In the genomic region with DNA sequence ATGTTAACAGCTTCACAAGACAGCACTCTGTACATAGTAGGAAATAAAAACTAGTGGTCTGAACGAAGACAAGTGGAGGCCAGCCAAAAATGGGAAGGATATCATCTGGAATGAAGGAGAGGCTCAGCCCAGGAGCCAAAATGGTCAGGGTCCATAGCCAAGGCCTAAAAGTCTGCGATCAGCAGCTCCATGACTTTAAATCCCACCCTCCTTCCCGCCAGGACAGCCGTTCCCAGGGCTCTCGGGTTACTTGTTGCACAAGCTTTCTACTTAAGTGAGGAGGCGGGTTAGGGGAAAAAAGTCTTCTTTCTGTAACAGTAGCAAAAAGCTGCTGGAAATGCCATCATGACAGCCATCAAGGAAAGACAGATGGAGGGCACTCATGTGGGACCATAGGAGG, we compare ENCODE assay signal across 10 mouse cellular contexts. TPM values are rescaled to one million over a fixed set of nuclear protein-coding genes. Genes with fewer than 3 reads are reported as not detected.
A peak's percentile ranks its signal among the peaks of the same experiment; 100 is the strongest.
DNase-seq lines count a peak whose midpoint lies in the region; ATAC-seq and TF ChIP-seq lines count a peak whose summit lies in the region.
"Had no signal": no experiment of that assay in that cellular context is flagged by ENCODE, and none has a peak within 500 bp of the region (broad histone marks: within the 10 kb centered on the region; RNA-seq: fewer than 3 reads in every experiment).

No protein-coding gene starts in this region.

- peak overlapping the region; percentile 71 for H3K27ac ChIP-seq in lung, embryonic 15.5 days
- no peak overlapping the region for H3K27ac ChIP-seq in midbrain, embryonic 13.5 days
- H3K27ac ChIP-seq: midbrain, embryonic 12.5 days had no signal

- H3K4me1 ChIP-seq in lung, embryonic 15.5 days = peaks cover 17% of the 10 kb centered on the region; the same call in 1 of the 2 replicates
- no peaks in the 10 kb centered on the region for H3K4me1 ChIP-seq in midbrain, embryonic 13.5 days (replicated peaks)

- peaks cover 96% of the 10 kb centered on the region for H3K36me3 ChIP-seq in lung, embryonic 15.5 days
- H3K36me3 ChIP-seq in midbrain, embryonic 13.5 days = peaks cover 94% of the 10 kb centered on the region

- TF ChIP-seq POLR2A in brain, embryonic 14.5 days (IDR thresholded peaks at IDR 0.05; ENCODE audit: borderline replicate concordance, extremely low read depth, insufficient read depth, insufficient read length, poor library complexity, severe bottlenecking) = no peak

- 39% methylated on average over 6 of the region's 6 CpGs for WGBS in lung, embryonic 15.5 days
- WGBS in midbrain, embryonic 13.5 days = 82% methylated on average over 6 of the region's 6 CpGs

- no peak overlapping the region for H3K4me2 ChIP-seq in lung, embryonic 15.5 days
- no peak overlapping the region for H3K4me2 ChIP-seq in midbrain, embryonic 13.5 days (replicated peaks)
- H3K4me2 ChIP-seq: embryonic facial prominence, embryonic 13.5 days; midbrain, embryonic 12.5 days had no signal

- no peak for TF ChIP-seq CTCF in brain, embryonic 14.5 days (IDR thresholded peaks at IDR 0.05; ENCODE audit: borderline replicate concordance, extremely low read depth, insufficient read depth, insufficient read length)

- no peaks in the 10 kb centered on the region for H3K9me3 ChIP-seq in lung, embryonic 15.5 days
- no peaks in the 10 kb centered on the region for H3K9me3 ChIP-seq in midbrain, embryonic 13.5 days
- H3K9me3 ChIP-seq: embryonic facial prominence, embryonic 13.5 days; midbrain, embryonic 12.5 days had no signal

- no peak overlapping the region for H3K4me3 ChIP-seq in lung, embryonic 15.5 days
- H3K4me3 ChIP-seq in midbrain, embryonic 13.5 days (replicated peaks) = no peak overlapping the region
- H3K4me3 ChIP-seq: embryonic facial prominence, embryonic 13.5 days; midbrain, embryonic 12.5 days had no signal

- peak; percentile 24 for DNase-seq in embryo, embryonic 10.5 days (ENCODE audit: low spot score)
- no peak for DNase-seq in embryo, embryonic 9.5 days (ENCODE audit: extremely low spot score)
- peak; percentile 24 for DNase-seq in brain, embryonic 14.5 days (ENCODE audit: low read depth)
- DNase-seq in heart, postnatal 10 days = peak; percentile 74 to 78
- no peak for DNase-seq in layer of hippocampus, postnatal 36 days
- no peak for DNase-seq in layer of hippocampus, postnatal 14 days (ENCODE audit: low spot score in 2 of 2)

- H3K27me3 ChIP-seq in lung, embryonic 15.5 days = no peaks in the 10 kb centered on the region
- no peaks in the 10 kb centered on the region for H3K27me3 ChIP-seq in midbrain, embryonic 13.5 days
- H3K27me3 ChIP-seq: embryonic facial prominence, embryonic 13.5 days; midbrain, embryonic 12.5 days had no signal

- no peak overlapping the region for H3K9ac ChIP-seq in lung, embryonic 15.5 days
- H3K9ac ChIP-seq in midbrain, embryonic 13.5 days (replicated peaks) = no peak overlapping the region
- H3K9ac ChIP-seq: embryonic facial prominence, embryonic 13.5 days; midbrain, embryonic 12.5 days had no signal

- intact Hi-C loops in heart, postnatal 10 days (cut with DNase I) = loop anchor here (1.0 to 5.0 kb wide), 5 partner anchors 43 to 172 kb away; a partner anchor contains a TSS

- ATAC-seq in lung, embryonic 15.5 days (ENCODE audit: borderline replicate concordance, extremely low read depth, low FRiP score, low TSS enrichment) = 0 out of 2 replicates have a peak, but pooled peaks have one; percentile 24
- no peak for ATAC-seq in midbrain, embryonic 13.5 days

RNA-seq across cellular contexts. Expression of a gene that starts 19.8 kb away (rescaled TPM):
- polyA plus RNA-seq in brain, embryonic 14.5 days (2012; rRNA removed) = 0.31 and 0.34 TPM in 2 replicates
- under 1 TPM; 0.53 to 0.77 TPM for total RNA-seq in heart, postnatal 10 days (2021)
- 0.11 TPM in 2 replicates for polyA plus RNA-seq in lung, embryonic 15.5 days (2015; fragmentation: Nextera tagmentation; extraction: Ambion mirVana)
- total RNA-seq in layer of hippocampus, postnatal 36 days (2021) = under 1 TPM; 0.23 to 0.75 TPM
- under 1 TPM; 0.25 to 0.26 TPM for total RNA-seq in layer of hippocampus, postnatal 14 days (2021)
- 0.17 and 0.23 TPM in 2 replicates for polyA plus RNA-seq in midbrain, embryonic 13.5 days (2015; fragmentation: Nextera tagmentation; extraction: Ambion mirVana)

RNA-seq across cellular contexts. Expression of a gene that starts 42.5 kb away (rescaled TPM):
- 27.6 and 33.0 TPM in 2 replicates for polyA plus RNA-seq in brain, embryonic 14.5 days (2012; rRNA removed)
- total RNA-seq in heart, postnatal 10 days (2021) = 10 to 100 TPM; 57.6 to 65.3 TPM
- polyA plus RNA-seq in lung, embryonic 15.5 days (2015; fragmentation: Nextera tagmentation; extraction: Ambion mirVana) = 18.2 and 19.8 TPM in 2 replicates
- total RNA-seq in layer of hippocampus, postnatal 36 days (2021) = 1 to 10 TPM; 7.0 to 8.2 TPM
- total RNA-seq in layer of hippocampus, postnatal 14 days (2021) = 10 to 100 TPM; 15.3 to 15.9 TPM
- polyA plus RNA-seq in midbrain, embryonic 13.5 days (2015; fragmentation: Nextera tagmentation; extraction: Ambion mirVana) = 9.7 and 13.2 TPM in 2 replicates

Comparison
In these comparisons a context has a peak if more than half of its experiments do, and no peak if none do; other contexts are left out.
1. DNase-seq: peak in embryo, embryonic 10.5 days (single experiment), brain, embryonic 14.5 days (single experiment) and heart, postnatal 10 days (2 of 2); none in embryo, embryonic 9.5 days (single experiment), layer of hippocampus, postnatal 36 days (0 of 2) and layer of hippocampus, postnatal 14 days (0 of 2).